In the genomic region with DNA sequence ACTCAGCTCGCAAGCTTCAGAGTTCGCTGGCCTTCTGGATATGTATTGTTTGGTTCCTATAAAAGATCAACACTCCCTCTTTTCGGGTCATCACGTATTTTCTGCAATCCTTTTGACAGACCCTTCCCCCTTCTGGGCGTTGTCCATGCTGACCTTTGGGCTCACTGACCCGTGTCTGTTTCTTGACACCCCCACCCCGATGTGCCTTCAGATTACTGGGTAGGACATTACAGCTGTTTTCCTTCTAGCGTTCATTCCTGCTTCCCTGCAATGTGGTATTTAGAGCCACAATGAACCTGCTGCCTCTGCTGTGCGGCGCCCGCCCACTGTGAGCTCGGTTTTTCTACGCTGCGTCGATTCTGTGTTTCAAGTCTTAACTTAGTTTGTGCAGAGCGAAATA, we compare ENCODE assay signal across 13 mouse cellular contexts. TPM values are rescaled to one million over a fixed set of nuclear protein-coding genes. Genes with fewer than 3 reads are reported as not detected.
DNase-seq lines count a peak whose midpoint lies in the region; ATAC-seq lines count a peak whose summit lies in the region.
"Had no signal": no experiment of that assay in that cellular context is flagged by ENCODE, and none has a peak within 500 bp of the region (broad histone marks: within the 10 kb centered on the region; RNA-seq: fewer than 3 reads in every experiment).

No protein-coding gene starts in this region.

- no peak overlapping the region for H3K4me3 ChIP-seq in forebrain, embryonic 12.5 days (replicated peaks)
- no peak overlapping the region for H3K4me3 ChIP-seq in forebrain, embryonic 15.5 days
- peak overlapping the region; percentile 16; the same call in 1 of the 2 replicates for H3K4me3 ChIP-seq in embryonic facial prominence, embryonic 10.5 days
- H3K4me3 ChIP-seq in hindbrain, embryonic 16.5 days (ENCODE audit: low read length), result no peak overlapping the region; the same call in 1 of the 2 replicates
- no peak overlapping the region for H3K4me3 ChIP-seq in neural tube, embryonic 15.5 days (replicated peaks)

- WGBS in forebrain, embryonic 12.5 days, result 4% methylated on average over 16 of the region's 16 CpGs
- WGBS in forebrain, embryonic 15.5 days, result 2% methylated on average over 16 of the region's 16 CpGs
- WGBS in embryonic facial prominence, embryonic 10.5 days, result 32% methylated on average over 16 of the region's 16 CpGs
- 13% methylated on average over 16 of the region's 16 CpGs for WGBS in hindbrain, embryonic 16.5 days
- 13% methylated on average over 16 of the region's 16 CpGs for WGBS in neural tube, embryonic 15.5 days

- peaks cover 34% of the 10 kb centered on the region for H3K4me1 ChIP-seq in forebrain, embryonic 12.5 days
- peaks cover under 1% of the 10 kb centered on the region; the same call in 1 of the 2 replicates for H3K4me1 ChIP-seq in forebrain, embryonic 15.5 days
- H3K4me1 ChIP-seq in embryonic facial prominence, embryonic 10.5 days, result peaks cover 27% of the 10 kb centered on the region
- peaks cover 9% of the 10 kb centered on the region for H3K4me1 ChIP-seq in hindbrain, embryonic 16.5 days (ENCODE audit: control insufficient read depth, insufficient read depth, low read depth, low read length)
- peaks cover 17% of the 10 kb centered on the region for H3K4me1 ChIP-seq in neural tube, embryonic 15.5 days

- no peaks in the 10 kb centered on the region for H3K9me3 ChIP-seq in forebrain, embryonic 12.5 days
- H3K9me3 ChIP-seq in forebrain, embryonic 15.5 days, result no peaks in the 10 kb centered on the region
- no peaks in the 10 kb centered on the region for H3K9me3 ChIP-seq in embryonic facial prominence, embryonic 10.5 days
- no peaks in the 10 kb centered on the region for H3K9me3 ChIP-seq in hindbrain, embryonic 16.5 days (ENCODE audit: control insufficient read depth, low read length)
- no peaks in the 10 kb centered on the region for H3K9me3 ChIP-seq in neural tube, embryonic 15.5 days (replicated peaks)

- peaks cover 99% of the 10 kb centered on the region for H3K27me3 ChIP-seq in forebrain, embryonic 12.5 days
- peaks cover 88% of the 10 kb centered on the region for H3K27me3 ChIP-seq in forebrain, embryonic 15.5 days
- H3K27me3 ChIP-seq in embryonic facial prominence, embryonic 10.5 days (replicated peaks; ENCODE audit: low read depth, poor library complexity, severe bottlenecking), result peaks cover 85% of the 10 kb centered on the region
- H3K27me3 ChIP-seq in hindbrain, embryonic 16.5 days (replicated peaks; ENCODE audit: control insufficient read depth, insufficient read depth, low read length), result peaks cover 10% of the 10 kb centered on the region
- H3K27me3 ChIP-seq in neural tube, embryonic 15.5 days (replicated peaks), result peaks cover 66% of the 10 kb centered on the region

- H3K27ac ChIP-seq in forebrain, embryonic 12.5 days, result no peak overlapping the region
- H3K27ac ChIP-seq in forebrain, embryonic 15.5 days (replicated peaks), result no peak overlapping the region
- H3K27ac ChIP-seq in embryonic facial prominence, embryonic 10.5 days (replicated peaks), result no peak overlapping the region
- no peak overlapping the region for H3K27ac ChIP-seq in hindbrain, embryonic 16.5 days (ENCODE audit: low read depth, low read length)
- 0 out of 2 replicates have a peak overlapping the region, but pooled peaks have one; percentile 33 for H3K27ac ChIP-seq in neural tube, embryonic 15.5 days (replicated peaks)

- H3K4me2 ChIP-seq in forebrain, embryonic 12.5 days, result 0 out of 2 replicates have a peak overlapping the region, but pooled peaks have one; percentile 17
- H3K4me2 ChIP-seq in forebrain, embryonic 15.5 days (replicated peaks), result no peak overlapping the region
- H3K4me2 ChIP-seq in hindbrain, embryonic 16.5 days (ENCODE audit: low read length), result peak overlapping the region; percentile 46
- peak overlapping the region; percentile 44 for H3K4me2 ChIP-seq in neural tube, embryonic 15.5 days
- H3K4me2 ChIP-seq: liver, embryonic 11.5 days had no signal

- ATAC-seq in forebrain, embryonic 12.5 days (ENCODE audit: low FRiP score), result no peak; the same call in 1 of the 2 replicates
- ATAC-seq in forebrain, embryonic 15.5 days (replicated peaks), result no peak
- ATAC-seq in hindbrain, embryonic 16.5 days, result peak; percentile 20; the same call in 1 of the 2 replicates
- ATAC-seq in neural tube, embryonic 15.5 days (ENCODE audit: low FRiP score), result no peak
- no peak for ATAC-seq in activated CD4-positive, CD25-positive, alpha-beta regulatory T cell, adult 4 months
- ATAC-seq: intestine, postnatal 0 days had no signal

- no peaks in the 10 kb centered on the region for H3K36me3 ChIP-seq in forebrain, embryonic 12.5 days (replicated peaks)
- H3K36me3 ChIP-seq in forebrain, embryonic 15.5 days, result no peaks in the 10 kb centered on the region
- H3K36me3 ChIP-seq in embryonic facial prominence, embryonic 10.5 days (replicated peaks), result no peaks in the 10 kb centered on the region
- H3K36me3 ChIP-seq in hindbrain, embryonic 16.5 days (ENCODE audit: control insufficient read depth, insufficient read depth, low read length), result no peaks in the 10 kb centered on the region
- no peaks in the 10 kb centered on the region for H3K36me3 ChIP-seq in neural tube, embryonic 15.5 days

- no peak for DNase-seq in embryonic facial prominence, embryonic 10.5 days (ENCODE audit: low spot score)
- no peak for DNase-seq in natural killer cell, adult 2 months (ENCODE audit: low spot score in 2 of 2)
- DNase-seq in gastrocnemius, postnatal 10 days, result no peak
- DNase-seq: cerebellum, adult 18-20 months; kidney, postnatal 25 days; spleen, adult 18-20 months had no signal

- no peak overlapping the region for H3K9ac ChIP-seq in forebrain, embryonic 12.5 days
- no peak overlapping the region for H3K9ac ChIP-seq in forebrain, embryonic 15.5 days (replicated peaks)
- no peak overlapping the region; the same call in 1 of the 2 replicates for H3K9ac ChIP-seq in hindbrain, embryonic 16.5 days (ENCODE audit: low read depth, low read length)
- H3K9ac ChIP-seq in neural tube, embryonic 15.5 days (replicated peaks), result no peak overlapping the region; the same call in 1 of the 2 replicates

RNA-seq across cellular contexts. Expression of a gene that starts 8.7 kb away (rescaled TPM):
- 0.19 and 0.26 TPM in 2 replicates for polyA plus RNA-seq in forebrain, embryonic 12.5 days (2016; fragmentation: Nextera tagmentation; extraction: Ambion mirVana)
- polyA plus RNA-seq in forebrain, embryonic 15.5 days (2015; fragmentation: Nextera tagmentation; extraction: Ambion mirVana), result 0.26 TPM in 1 of 2 replicates, not detected in the other
- polyA plus RNA-seq in embryonic facial prominence, embryonic 10.5 days (2016; fragmentation: Nextera tagmentation; extraction: Ambion mirVana), result 0.75 and 1.2 TPM in 2 replicates
- polyA plus RNA-seq in hindbrain, embryonic 16.5 days (2015; fragmentation: Nextera tagmentation; extraction: Ambion mirVana), result 0.65 and 1.0 TPM in 2 replicates
- polyA plus RNA-seq in neural tube, embryonic 15.5 days (2015; fragmentation: Nextera tagmentation; extraction: Ambion mirVana), result 0.47 and 0.49 TPM in 2 replicates
- 1 to 10 TPM; 1.2 TPM for polyA plus RNA-seq in activated CD4-positive, CD25-positive, alpha-beta regulatory T cell, adult 4 months (2017; shearing (Covaris generic))
- total RNA-seq in gastrocnemius, postnatal 10 days (2021), result not detected

RNA-seq across cellular contexts. Expression of a gene that starts 13.9 kb away (rescaled TPM):
- 10.9 and 12.5 TPM in 2 replicates for polyA plus RNA-seq in forebrain, embryonic 12.5 days (2016; fragmentation: Nextera tagmentation; extraction: Ambion mirVana)
- 9.0 and 10.5 TPM in 2 replicates for polyA plus RNA-seq in forebrain, embryonic 15.5 days (2015; fragmentation: Nextera tagmentation; extraction: Ambion mirVana)
- polyA plus RNA-seq in embryonic facial prominence, embryonic 10.5 days (2016; fragmentation: Nextera tagmentation; extraction: Ambion mirVana), result 10.4 and 13.9 TPM in 2 replicates
- 6.7 and 7.7 TPM in 2 replicates for polyA plus RNA-seq in hindbrain, embryonic 16.5 days (2015; fragmentation: Nextera tagmentation; extraction: Ambion mirVana)
- polyA plus RNA-seq in neural tube, embryonic 15.5 days (2015; fragmentation: Nextera tagmentation; extraction: Ambion mirVana), result 5.7 and 8.0 TPM in 2 replicates
- 10 to 100 TPM; 15.4 to 18.3 TPM for polyA plus RNA-seq in activated CD4-positive, CD25-positive, alpha-beta regulatory T cell, adult 4 months (2017; shearing (Covaris generic))
- total RNA-seq in gastrocnemius, postnatal 10 days (2021), result 1 to 10 TPM; 5.4 to 5.9 TPM
